Mouse (Mus musculus) neutrophil, adult 5-6 weeks (primary cell): ENCODE results near the gene Mettl21a. TPM values are rescaled to one million over a fixed set of nuclear protein-coding genes. Genes with fewer than 3 reads are reported as not detected.
"Not testable (repeated sequence)": the region's sequence is repeated elsewhere in the genome, so short reads cannot be mapped to it uniquely, and the experiment has no call there.

Experiments
- ATAC-seq: fragments of 151-379, 151-347 bp; 2 replicates; pipeline ENCODE4 v1.8.0; 2017; ENCODE audit warnings: mild to moderate bottlenecking, moderate TSS enrichment; ENCODE audit not compliant: insufficient number of reproducible peaks, poor library complexity, low FRiP score, severe bottlenecking; ENCODE audit errors: extremely low read depth
- total RNA-seq: library from RNA; stranded (forward); fragments of 200-1000 nt; gene quantifications from 2 replicates; pipeline ENCODE4 v1.2.3, GENCODE M21; 2017

Gene Mettl21a
- total RNA-seq, 1 experiment from 2014 or later: 4.1 TPM

GRCm38 (mm10) chr1:64616076-64616475 is 966 bp downstream of the Mettl21a start:
- ATAC-seq: no peak

DNA sequence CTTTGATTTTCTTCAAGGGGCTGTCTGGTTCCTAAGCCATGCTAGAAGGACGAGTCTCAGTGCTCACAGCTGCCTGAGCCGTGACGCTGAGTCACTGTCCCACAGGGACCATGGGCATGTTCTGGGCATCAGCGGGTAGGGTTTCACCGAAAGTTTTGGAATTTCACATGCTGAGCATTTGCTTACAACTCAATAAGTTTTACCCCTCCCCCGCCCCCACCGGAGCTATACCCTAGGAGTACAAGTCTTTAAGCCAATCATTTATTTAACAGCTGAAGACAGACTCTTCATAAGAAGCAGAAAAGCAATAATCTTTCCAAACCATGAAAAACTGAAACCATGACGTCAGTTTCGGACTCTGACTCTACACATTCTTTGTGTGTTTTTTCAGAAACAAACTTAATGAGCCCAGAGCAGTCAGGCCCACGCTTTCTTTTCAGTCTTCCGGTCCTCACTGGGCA is 1.5 kb downstream of the Mettl21a start:
- ATAC-seq: no peak

DNA sequence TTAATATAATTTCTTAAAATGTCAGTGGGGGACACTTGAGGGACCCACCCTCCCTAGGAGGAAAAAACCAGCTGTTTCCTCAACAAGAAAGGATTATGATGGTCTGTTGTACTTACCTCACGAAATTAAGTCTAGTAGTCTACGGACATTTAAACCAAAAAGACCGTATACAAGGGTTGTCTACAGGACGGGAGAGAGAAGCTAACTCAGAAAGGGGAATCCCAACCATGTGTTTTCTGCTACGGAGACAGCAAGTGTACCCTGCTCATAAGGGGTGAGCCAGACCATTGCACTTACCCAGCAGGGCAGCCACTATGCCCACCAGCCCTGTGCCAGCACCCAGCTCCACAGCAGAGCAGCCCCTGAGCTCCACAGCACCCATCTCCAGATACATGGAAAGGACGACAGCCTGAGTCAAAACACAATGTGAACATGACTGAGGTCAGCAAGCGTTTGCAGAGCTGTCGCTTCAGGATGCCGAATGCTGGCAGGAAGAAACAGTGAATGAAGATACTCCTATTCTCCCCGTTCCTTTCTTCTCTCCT is 2.2 kb downstream of the Mettl21a start:
- no peak for ATAC-seq

DNA sequence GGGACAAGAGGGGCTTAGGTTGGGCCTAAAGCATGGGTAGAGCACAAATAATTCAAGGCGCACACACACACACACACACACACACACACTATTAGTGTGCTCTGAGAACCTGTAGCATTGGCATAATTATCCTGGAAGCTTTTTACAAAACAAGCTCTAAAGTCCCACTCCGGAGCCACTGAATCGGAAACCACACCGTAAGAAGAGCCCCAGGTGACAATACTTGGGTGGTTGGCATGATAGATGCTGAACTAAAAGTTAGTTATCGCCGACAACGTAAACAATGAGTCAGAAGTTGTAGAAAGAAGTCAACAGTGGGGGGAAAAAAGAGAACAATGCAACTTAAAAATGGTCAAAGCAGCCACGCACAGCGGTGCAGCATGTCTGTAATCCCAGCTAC is 2.7 kb downstream of the Mettl21a start:
- no peak for ATAC-seq

DNA sequence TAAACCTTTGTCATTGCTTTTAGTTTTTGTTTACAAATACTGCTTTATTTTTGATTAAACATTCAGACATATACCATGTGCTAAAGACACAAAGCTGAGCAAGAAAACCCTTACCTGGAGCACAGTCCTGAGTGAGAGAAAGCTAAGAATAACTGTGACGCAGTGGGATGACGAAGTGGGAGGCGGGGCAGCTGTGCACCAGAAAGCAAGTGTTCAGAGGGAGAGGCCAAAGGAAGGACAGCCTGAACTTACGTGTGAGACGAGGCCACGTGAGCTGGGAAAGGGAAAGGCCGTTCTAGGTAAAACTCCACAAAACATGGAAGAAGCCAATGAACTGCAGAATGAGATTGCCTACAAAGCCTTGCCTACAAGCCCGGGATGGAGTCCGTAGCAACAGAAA is 7.1 kb downstream of the Mettl21a start:
- ATAC-seq: no peak

DNA sequence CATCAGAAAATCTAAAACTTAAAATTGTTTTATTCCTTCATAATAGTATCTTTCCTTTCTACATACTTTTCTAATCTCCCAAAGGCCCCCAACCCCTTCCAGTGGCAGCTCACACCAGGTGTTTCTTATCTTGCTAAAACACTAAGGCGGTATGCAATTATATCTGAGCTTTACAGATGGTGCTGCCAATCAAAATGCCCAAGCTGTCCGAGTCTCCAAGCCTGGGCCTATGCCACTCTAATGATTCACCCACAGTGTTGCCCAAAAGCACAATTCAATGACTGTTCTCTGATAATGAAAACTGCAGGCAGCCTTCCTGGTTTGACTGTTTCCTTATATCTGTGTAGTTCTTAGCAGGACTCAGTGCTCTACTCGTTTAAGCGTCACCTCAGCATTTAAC is 7.9 kb downstream of the Mettl21a start:
- no peak for ATAC-seq

- ATAC-seq: no peak
Measured at GRCm38 (mm10) chr1:64603381-64603780, 13.7 kb downstream of the Mettl21a start.

DNA sequence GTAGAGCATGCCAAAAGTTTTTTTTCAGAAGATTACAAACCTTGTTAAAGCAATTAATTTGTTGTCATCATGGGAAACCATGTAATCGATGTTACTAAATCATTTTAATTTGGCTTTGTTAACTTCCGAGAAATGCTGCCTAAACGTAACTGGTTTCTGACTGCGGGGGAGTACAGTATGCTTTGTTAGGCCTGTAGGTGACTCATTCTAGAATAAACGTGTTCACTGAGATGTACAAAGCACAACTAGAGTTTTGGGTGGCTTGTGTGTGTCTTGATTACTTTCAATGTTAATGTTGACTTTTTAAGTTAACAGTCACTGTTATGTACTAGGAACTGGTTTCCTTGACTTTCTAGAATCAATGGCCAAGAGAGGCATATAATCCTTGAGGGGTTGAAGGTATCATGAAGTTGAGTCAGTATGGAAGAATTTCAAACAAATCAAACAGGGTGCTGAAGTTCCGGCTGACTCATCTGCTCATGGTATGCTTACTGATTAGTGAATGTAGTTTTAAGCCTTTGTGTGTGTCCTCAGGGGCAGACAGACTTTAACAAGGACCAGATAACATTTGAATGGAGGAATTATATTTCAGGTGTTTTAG is 15.7 kb downstream of the Mettl21a start:
- ATAC-seq: no peak

DNA sequence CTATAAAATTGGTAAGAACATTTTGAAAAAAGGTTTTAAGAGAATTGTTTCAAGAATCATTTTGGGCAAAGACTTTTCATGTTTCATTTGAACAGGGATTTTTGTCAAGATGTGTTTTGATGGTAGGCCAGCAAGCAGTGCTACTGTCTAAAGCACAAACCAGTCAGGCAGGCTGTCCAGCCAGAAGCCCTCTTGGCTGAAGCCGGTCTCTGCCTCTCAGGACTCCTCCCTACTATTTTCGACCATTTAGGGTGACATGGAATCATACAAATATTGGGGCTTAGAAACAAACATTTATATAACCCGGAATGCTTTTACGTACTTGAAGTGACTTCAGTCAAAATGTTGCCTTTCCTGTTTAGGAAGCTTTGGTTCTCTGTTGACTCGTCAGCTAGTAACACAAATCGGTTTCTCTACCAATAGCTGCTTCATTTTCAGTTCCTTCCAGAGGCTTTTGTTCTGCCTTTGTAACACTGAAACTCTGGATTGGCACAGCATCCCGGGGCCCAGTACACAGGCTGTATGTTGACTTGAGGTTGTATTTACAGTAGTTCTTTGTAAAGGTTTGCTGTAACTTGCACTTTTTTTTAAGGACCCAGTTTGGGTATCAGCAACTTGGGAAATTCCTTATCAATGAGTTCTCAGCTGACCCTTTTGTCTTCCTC is 16.5 kb downstream of the Mettl21a start:
- ATAC-seq: no peak

- no peak for ATAC-seq
Measured at GRCm38 (mm10) chr1:64598926-64599325, 18.1 kb downstream of the Mettl21a start.

GRCm38 (mm10) chr1:64578801-64579200 is 38.2 kb downstream of the Mettl21a start:
- ATAC-seq: no peak

GRCm38 (mm10) chr1:64577911-64578310 is 39.1 kb downstream of the Mettl21a start:
- not testable (repeated sequence) for ATAC-seq

DNA sequence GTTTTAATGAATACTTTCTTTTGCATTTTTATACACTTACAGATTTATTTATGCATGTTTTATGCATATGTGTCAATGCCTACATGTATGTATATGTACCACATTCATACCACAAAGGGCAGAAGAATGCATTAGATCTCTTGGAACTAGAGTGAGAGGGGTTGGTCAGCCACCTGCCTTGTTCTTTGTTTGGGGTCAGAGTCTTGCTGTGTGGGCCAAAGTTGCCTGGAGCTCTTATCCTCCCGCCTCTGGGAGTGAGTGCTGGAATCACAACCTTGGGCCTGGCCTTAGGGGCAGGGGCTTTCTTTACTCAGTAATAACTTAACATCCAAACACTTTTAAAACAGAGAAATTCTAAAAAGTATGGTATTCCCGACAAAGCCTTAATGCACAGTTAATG is 40.3 kb downstream of the Mettl21a start:
- no peak for ATAC-seq

DNA sequence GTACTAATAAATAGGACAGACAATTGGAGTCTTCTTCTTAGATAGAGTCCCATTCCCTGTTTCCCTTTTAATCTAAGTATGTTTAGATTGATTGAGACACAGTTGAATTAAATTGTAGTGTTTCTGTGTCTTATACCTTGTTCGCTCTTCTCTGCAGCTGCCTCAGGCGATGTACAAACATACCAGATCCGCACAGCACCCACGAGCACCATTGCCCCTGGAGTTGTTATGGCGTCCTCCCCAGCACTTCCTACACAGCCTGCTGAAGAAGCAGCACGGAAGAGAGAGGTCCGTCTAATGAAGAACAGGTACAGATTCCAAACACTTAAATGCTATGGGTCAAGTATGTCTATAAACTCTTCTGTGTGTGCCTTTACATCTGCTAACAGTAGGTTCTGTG is 41.0 kb downstream of the Mettl21a start:
- ATAC-seq: no peak

- ATAC-seq: no peak
Measured at GRCm38 (mm10) chr1:64568206-64568605, 48.8 kb downstream of the Mettl21a start.

DNA sequence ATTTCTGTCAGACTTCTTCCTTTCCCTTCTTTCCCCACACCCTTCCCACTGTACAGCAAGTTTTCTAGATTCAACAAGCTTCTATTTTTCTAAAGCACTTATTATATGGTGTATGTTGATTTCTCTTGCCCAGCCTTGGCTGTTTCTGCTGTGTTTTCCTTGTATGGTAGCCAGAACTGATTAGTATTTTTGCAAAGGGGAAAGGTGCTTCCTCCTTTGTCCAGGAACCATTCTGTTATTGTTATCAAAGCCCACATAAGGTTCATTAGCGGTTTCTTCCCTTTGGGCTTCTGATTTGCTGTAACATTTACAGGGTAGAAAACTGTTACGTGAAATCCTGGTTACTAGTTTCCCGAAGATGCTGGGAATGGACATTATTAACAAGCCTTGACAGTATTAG is 56.9 kb downstream of the Mettl21a start:
- no peak for ATAC-seq

Other genes with a start within 250 kb of the Mettl21a start
- 141 and 155 TPM in 2 replicates for gene Creb1, start 84.6 kb downstream of the Mettl21a start, total RNA-seq
- 19.5 and 24.0 TPM in 2 replicates for gene Ccnyl1, start 73.2 kb upstream of the Mettl21a start, total RNA-seq
- 4.1 and 4.2 TPM in 2 replicates for gene Fzd5, start 120.5 kb upstream of the Mettl21a start, total RNA-seq